Mouse (Mus musculus): ENCODE results near the gene Gm8126. TPM values are rescaled to one million over a fixed set of nuclear protein-coding genes. Genes with fewer than 3 reads are reported as not detected.
"Not testable (repeated sequence)": the region's sequence is repeated elsewhere in the genome, so short reads cannot be mapped to it uniquely, and the experiment has no call there.

Gm8126 gene
- polyA plus RNA-seq, 1 experiment, result not detected

- not testable (repeated sequence) for H3K4me3 ChIP-seq (ENCODE audit: low read depth, low read length); H3K27ac ChIP-seq (ENCODE audit: insufficient read depth, low read depth, low read length); H3K4me1 ChIP-seq (ENCODE audit: control insufficient read depth, insufficient read depth, insufficient read length, low read length); H3K36me3 ChIP-seq (ENCODE audit: control insufficient read depth, insufficient read depth, low read length); H3K27me3 ChIP-seq (ENCODE audit: control insufficient read depth, insufficient read depth, low read length)
- WGBS, result 81% methylated on average over 1 of the region's 1 CpGs
Measured at GRCm38 (mm10) chr14:43275752-43276151, 17.3 kb downstream of the Gm8126 start.

- H3K4me1 ChIP-seq (ENCODE audit: control insufficient read depth, insufficient read depth, insufficient read length, low read length); H3K36me3 ChIP-seq (ENCODE audit: control insufficient read depth, insufficient read depth, low read length); H3K27ac ChIP-seq (ENCODE audit: insufficient read depth, low read depth, low read length); H3K4me3 ChIP-seq (ENCODE audit: low read depth, low read length); H3K27me3 ChIP-seq (ENCODE audit: control insufficient read depth, insufficient read depth, low read length): not testable (repeated sequence)
- WGBS, result 45% methylated on average over 2 of the region's 2 CpGs
Measured at GRCm38 (mm10) chr14:43277468-43277867, 19.0 kb downstream of the Gm8126 start.

- WGBS, result 56% methylated on average over 4 of the region's 4 CpGs
- H3K27ac ChIP-seq (ENCODE audit: insufficient read depth, low read depth, low read length); H3K4me1 ChIP-seq (ENCODE audit: control insufficient read depth, insufficient read depth, insufficient read length, low read length); H3K36me3 ChIP-seq (ENCODE audit: control insufficient read depth, insufficient read depth, low read length); H3K27me3 ChIP-seq (ENCODE audit: control insufficient read depth, insufficient read depth, low read length); H3K4me3 ChIP-seq (ENCODE audit: low read depth, low read length): not testable (repeated sequence)
Measured at GRCm38 (mm10) chr14:43278146-43278545, 19.7 kb downstream of the Gm8126 start.

GRCm38 (mm10) chr14:43278681-43279080 is 20.2 kb downstream of the Gm8126 start:
- not testable (repeated sequence) for H3K4me3 ChIP-seq (ENCODE audit: low read depth, low read length); H3K27me3 ChIP-seq (ENCODE audit: control insufficient read depth, insufficient read depth, low read length); H3K36me3 ChIP-seq (ENCODE audit: control insufficient read depth, insufficient read depth, low read length); H3K4me1 ChIP-seq (ENCODE audit: control insufficient read depth, insufficient read depth, insufficient read length, low read length); H3K27ac ChIP-seq (ENCODE audit: insufficient read depth, low read depth, low read length)
- WGBS, result 82% methylated on average over 3 of the region's 3 CpGs

GRCm38 (mm10) chr14:43293503-43293902 is 35.1 kb downstream of the Gm8126 start, which contains the start of gene Gm8127:
TSS of gene Gm8127 (minus strand) at chr14:43293832.
- 76% methylated on average over 3 of the region's 3 CpGs for WGBS
- not testable (repeated sequence) for H3K4me1 ChIP-seq (ENCODE audit: control insufficient read depth, insufficient read depth, insufficient read length, low read length); H3K4me3 ChIP-seq (ENCODE audit: low read depth, low read length)

More at GRCm38 (mm10) chr14:43293503-43293902, 35.1 kb downstream of the Gm8126 start, which contains the start of gene Gm8127:
- not testable (repeated sequence) for H3K36me3 ChIP-seq (ENCODE audit: control insufficient read depth, insufficient read depth, low read length); H3K27me3 ChIP-seq (ENCODE audit: control insufficient read depth, insufficient read depth, low read length); H3K27ac ChIP-seq (ENCODE audit: insufficient read depth, low read depth, low read length)

Other genes starting within 250 kb of the Gm8126 start
- gene Gm10376, start 243.0 kb upstream of the Gm8126 start, polyA plus RNA-seq (2012; rRNA removed), result not detected in 2 replicates
- not detected in 2 replicates for gene Gm8094, start 182.0 kb upstream of the Gm8126 start, polyA plus RNA-seq (2012; rRNA removed)
- gene Gm8104, start 158.0 kb upstream of the Gm8126 start, polyA plus RNA-seq (2012; rRNA removed), result not detected in 2 replicates
- not detected in 2 replicates for gene Gm7233, start 78.8 kb upstream of the Gm8126 start, polyA plus RNA-seq (2012; rRNA removed)
- gene Gm8122, start 23.3 kb upstream of the Gm8126 start, polyA plus RNA-seq (2012; rRNA removed), result not detected in 2 replicates
- not detected in 2 replicates for gene Gm9732, start 16.4 kb downstream of the Gm8126 start, polyA plus RNA-seq (2012; rRNA removed)
- gene Gm8127, start 35.2 kb downstream of the Gm8126 start, polyA plus RNA-seq (2012; rRNA removed), result not detected in 2 replicates
- gene 1700001F09Rik, start 89.2 kb downstream of the Gm8126 start, polyA plus RNA-seq (2012; rRNA removed), result not detected in 2 replicates
- not detected in 2 replicates for gene Gm8138, start 157.7 kb downstream of the Gm8126 start, polyA plus RNA-seq (2012; rRNA removed)

All from small intestine, adult 2 months (tissue).